Mouse (Mus musculus) MEL (cell line): Measurements from ENCODE around the gene Fndc1. TPM values are rescaled to one million over a fixed set of nuclear protein-coding genes. Genes with fewer than 3 reads are reported as not detected.

Source experiments
- DNase-seq: peaks from one replicate; pipeline ENCODE4 v3.0.0; 2011; ENCODE audit warnings: low read depth, low spot score
- H3K27ac ChIP-seq: 2 replicates; pipeline ENCODE4 v1.5.1; 2012; ENCODE audit warnings: low read depth, mild to moderate bottlenecking, control low read depth, low read length, moderate library complexity; ENCODE audit not compliant: control insufficient read depth
- H3K27me3 ChIP-seq, 2 experiments: fragments of 150-350 bp in 1 of 2; sonication (generic) in 1 of 2; 2 replicates each; pipeline ENCODE4 v1.6.1; 2012; ENCODE audit warnings: low read length in 2 of 2, mild to moderate bottlenecking in 2 of 2, improper control_type of control experiment in 1 of 2, moderate library complexity in 1 of 2; ENCODE audit not compliant: insufficient read depth in 2 of 2, control insufficient read depth in 1 of 2
- H3K36me3 ChIP-seq, 2 experiments: 2 replicates each; pipeline ENCODE4 v1.6.1; 2012 to 2014; ENCODE audit warnings: low read length in 2 of 2, improper control_type of control experiment in 1 of 2, inconsistent platforms in 1 of 2, mild to moderate bottlenecking in 1 of 2; ENCODE audit not compliant: insufficient read depth in 2 of 2, control insufficient read depth in 1 of 2
- H3K4me1 ChIP-seq, 2 experiments: fragments of 150-350 bp in 1 of 2; sonication (generic) in 1 of 2; 2 replicates each; pipeline ENCODE4 v1.6.1; 2012; ENCODE audit warnings: low read length in 2 of 2, improper control_type of control experiment in 1 of 2, mild to moderate bottlenecking in 1 of 2; ENCODE audit not compliant: insufficient read depth in 2 of 2, control insufficient read depth in 1 of 2
- H3K4me3 ChIP-seq, 2 experiments: fragments of 150-350 bp in 1 of 2; sonication (generic) in 1 of 2; 2 replicates each; pipeline ENCODE4 v1.5.1; 2012; ENCODE audit warnings: low read depth in 2 of 2, low read length in 2 of 2, mild to moderate bottlenecking in 2 of 2, moderate library complexity in 2 of 2, control low read depth in 1 of 2, improper control_type of control experiment in 1 of 2; ENCODE audit not compliant: control insufficient read depth in 1 of 2, insufficient read depth in 1 of 2
- H3K79me2 ChIP-seq: 2 replicates; pipeline ENCODE4 v1.6.1; 2012; ENCODE audit warnings: mild to moderate bottlenecking, low read length, moderate library complexity; ENCODE audit not compliant: control insufficient read depth, poor library complexity, insufficient read depth
- H3K9ac ChIP-seq: 2 replicates; pipeline ENCODE4 v1.6.1; 2012; ENCODE audit warnings: low read depth, mild to moderate bottlenecking, control low read depth, low read length, moderate library complexity; ENCODE audit not compliant: control insufficient read depth, poor library complexity, severe bottlenecking
- H3K9me3 ChIP-seq: fragments of 150-350 bp; sonication (generic); replicated peaks from 2 replicates; pipeline ENCODE4 v1.6.1; 2012; ENCODE audit warnings: mild to moderate bottlenecking, low read length, improper control_type of control experiment, moderate library complexity; ENCODE audit not compliant: insufficient read depth
- BHLHE40 ChIP-seq: IDR thresholded peaks from 2 replicates; pipeline ENCODE4 v1.6.1; 2012; ENCODE audit warnings: low read depth, mild to moderate bottlenecking, inconsistent platforms, low read length, improper control_type of control experiment, borderline replicate concordance
- CHD2 ChIP-seq: IDR thresholded peaks from 2 replicates; pipeline ENCODE4 v1.6.1; 2011; ENCODE audit warnings: low read length, improper control_type of control experiment
- CTCF ChIP-seq, 3 experiments: IDR thresholded peaks in 2 of 3; conservative IDR thresholded peaks in 1 of 3; 2 replicates each; pipeline ENCODE4 v1.5.1; 2011 to 2012; ENCODE audit warnings: low read length in 3 of 3, low read depth in 2 of 3, mild to moderate bottlenecking in 2 of 3, improper control_type of control experiment in 1 of 3, inconsistent platforms in 1 of 3, mixed read lengths in 1 of 3, moderate library complexity in 1 of 3; ENCODE audit not compliant: control insufficient read depth in 1 of 3, insufficient read depth in 1 of 3, poor library complexity in 1 of 3, severe bottlenecking in 1 of 3
- E2F4 ChIP-seq: IDR thresholded peaks from 2 replicates; pipeline ENCODE4 v1.6.1; 2011; ENCODE audit warnings: low read depth, low read length, improper control_type of control experiment, borderline replicate concordance
- ETS1 ChIP-seq: IDR thresholded peaks from 2 replicates; pipeline ENCODE4 v1.6.1; 2012; ENCODE audit warnings: low read depth, mild to moderate bottlenecking, inconsistent platforms, low read length, improper control_type of control experiment, moderate library complexity
- GABPA ChIP-seq: IDR thresholded peaks from 2 replicates; pipeline ENCODE4 v1.6.1; 2012; ENCODE audit warnings: low read depth, mild to moderate bottlenecking, inconsistent platforms, low read length, improper control_type of control experiment, moderate library complexity
- GATA1 ChIP-seq: IDR thresholded peaks from 2 replicates; pipeline ENCODE4 v1.6.1; 2011; ENCODE audit warnings: low read depth, low read length, improper control_type of control experiment
- HCFC1 ChIP-seq: IDR thresholded peaks from 2 replicates; pipeline ENCODE4 v1.6.1; 2012; ENCODE audit warnings: low read depth, mild to moderate bottlenecking, inconsistent platforms, low read length, improper control_type of control experiment, moderate library complexity
- MAFK ChIP-seq: IDR thresholded peaks from 2 replicates; pipeline ENCODE4 v1.6.1; 2011; ENCODE audit warnings: low read depth, mild to moderate bottlenecking, low read length, improper control_type of control experiment, borderline replicate concordance
- MEF2A ChIP-seq: IDR thresholded peaks from 2 replicates; pipeline ENCODE4 v1.6.1; 2014; ENCODE audit warnings: low read depth, mild to moderate bottlenecking, inconsistent platforms, low read length, improper control_type of control experiment; ENCODE audit not compliant: poor library complexity, insufficient replicate concordance, severe bottlenecking; ENCODE audit errors: extremely low read depth
- MXI1 ChIP-seq: IDR thresholded peaks from 2 replicates; pipeline ENCODE4 v1.6.1; 2011; ENCODE audit warnings: mild to moderate bottlenecking, low read depth, low read length, improper control_type of control experiment
- MYB ChIP-seq: IDR thresholded peaks from 2 replicates; pipeline ENCODE4 v1.6.1; 2011; ENCODE audit warnings: mild to moderate bottlenecking, low read depth, low read length, improper control_type of control experiment
- MYC ChIP-seq: IDR thresholded peaks from 2 replicates; pipeline ENCODE4 v1.6.1; 2011; ENCODE audit warnings: low read depth, mild to moderate bottlenecking, low read length, improper control_type of control experiment, moderate library complexity
- NRF1 ChIP-seq: IDR thresholded peaks from 2 replicates; pipeline ENCODE4 v1.6.1; 2014; ENCODE audit warnings: low read depth, mild to moderate bottlenecking, inconsistent platforms, low read length, improper control_type of control experiment, moderate library complexity; ENCODE audit not compliant: poor library complexity, insufficient read depth, severe bottlenecking
- POLR2A ChIP-seq, 2 experiments: IDR thresholded peaks; 2 replicates each; pipeline ENCODE4 v1.6.1; 2011 to 2012; ENCODE audit warnings: low read length in 2 of 2, mild to moderate bottlenecking in 2 of 2, control low read depth in 1 of 2, improper control_type of control experiment in 1 of 2, low read depth in 1 of 2, moderate library complexity in 1 of 2; ENCODE audit not compliant: control insufficient read depth in 1 of 2, insufficient read depth in 1 of 2, poor library complexity in 1 of 2
- POLR2AphosphoS5 ChIP-seq: IDR thresholded peaks from 2 replicates; pipeline ENCODE4 v1.6.1; 2012; ENCODE audit warnings: low read depth, borderline replicate concordance, mild to moderate bottlenecking, inconsistent platforms, low read length, moderate library complexity, mixed read lengths
- RCOR1 ChIP-seq: IDR thresholded peaks from 2 replicates; pipeline ENCODE4 v1.6.1; 2012; ENCODE audit warnings: low read depth, mild to moderate bottlenecking, inconsistent platforms, low read length, improper control_type of control experiment
- SIN3A ChIP-seq: IDR thresholded peaks from 2 replicates; pipeline ENCODE4 v1.6.1; 2012; ENCODE audit warnings: low read length, improper control_type of control experiment, inconsistent platforms
- TBP ChIP-seq: IDR thresholded peaks from 2 replicates; pipeline ENCODE4 v1.8.0; 2011; ENCODE audit warnings: low read depth, low read length, improper control_type of control experiment
- UBTF ChIP-seq: IDR thresholded peaks from 2 replicates; pipeline ENCODE4 v1.6.1; 2012; ENCODE audit warnings: low read depth, mild to moderate bottlenecking, inconsistent platforms, low read length, improper control_type of control experiment, moderate library complexity, borderline replicate concordance; ENCODE audit not compliant: insufficient read depth
- ZC3H11A ChIP-seq: IDR thresholded peaks from 2 replicates; pipeline ENCODE4 v1.6.1; 2012; ENCODE audit warnings: low read depth, mild to moderate bottlenecking, inconsistent platforms, low read length, improper control_type of control experiment
- ZKSCAN1 ChIP-seq: IDR thresholded peaks from 2 replicates; pipeline ENCODE4 v1.6.1; 2012; ENCODE audit warnings: low read depth, mild to moderate bottlenecking, inconsistent platforms, low read length, improper control_type of control experiment, moderate library complexity
- ZNF384 ChIP-seq: IDR thresholded peaks from 2 replicates; pipeline ENCODE4 v1.6.1; 2012; ENCODE audit warnings: low read depth, mild to moderate bottlenecking, inconsistent platforms, low read length, improper control_type of control experiment
- polyA plus RNA-seq, 2 experiments: library from polyadenylated mRNA; stranded (reverse) in 1 of 2; unstranded in 1 of 2; fragments of >175 nt in 1 of 2; fragments of >200 nt in 1 of 2; gene quantifications; 2 replicates each; pipeline versions ENCODE4 v1.2.1 to v1.2.4; 2012; ENCODE audit warnings: low replicate concordance in 2 of 2, low read depth in 1 of 2; ENCODE audit not compliant: insufficient read length in 2 of 2, insufficient read depth in 1 of 2, missing spikeins in 1 of 2
- total RNA-seq: library from RNA; depleted of rRNA; stranded (reverse); fragments of 300-350 nt; gene quantifications from 2 replicates; pipeline ENCODE4 v1.2.3, GENCODE M21; 2012

The Fndc1 gene
- total and polyA plus RNA-seq, 3 experiments: 0.04 TPM; not detected in 2

- Histone ChIP-seq H3K36me3 (no peaks in the 10 kb centered on the region), H3K9ac (no peak overlapping the region), H3K27ac (no peak overlapping the region), H3K4me3 (no peak overlapping the region), H3K4me1 (no peaks in the 10 kb centered on the region), H3K79me2 (no peaks in the 10 kb centered on the region), H3K27me3 (peaks cover 2% of the 10 kb centered on the region in 2 experiments; a peak in 2 of 4 replicates), H3K9me3 (no peaks in the 10 kb centered on the region)
- no peak for DNase-seq
- TF ChIP-seq ETS1: no peak
- no peak for TF ChIP-seq HCFC1
- TF ChIP-seq GATA1: no peak
- TF ChIP-seq GABPA: no peak
- no peak for TF ChIP-seq POLR2A (IDR thresholded peaks at IDR 0.05; ENCODE audit: control insufficient read depth in 1 of 2, insufficient read depth in 1 of 2, low read depth in 1 of 2, low read length in 2 of 2, poor library complexity in 1 of 2)
- no peak for TF ChIP-seq MEF2A
- no peak for TF ChIP-seq ZC3H11A
- no peak for TF ChIP-seq POLR2AphosphoS5
- TF ChIP-seq CHD2: no peak
- TF ChIP-seq MAFK: no peak
Measured at GRCm38 (mm10) chr17:7874776-7875531, 47.9 kb upstream of the Fndc1 start.

GRCm38 (mm10) chr17:7873382-7873781, 46.3 kb upstream of the Fndc1 start:
- no peak overlapping the region for H3K27ac ChIP-seq
- H3K9ac ChIP-seq: no peak overlapping the region

More at GRCm38 (mm10) chr17:7873382-7873781, 46.3 kb upstream of the Fndc1 start:
- Histone ChIP-seq H3K9me3 (no peaks in the 10 kb centered on the region), H3K79me2 (no peaks in the 10 kb centered on the region), H3K27me3 (peaks cover 1 to 2% of the 10 kb centered on the region in 2 experiments; a peak in 2 of 4 replicates), H3K36me3 (no peaks in the 10 kb centered on the region), H3K4me1 (no peaks in the 10 kb centered on the region), H3K4me3 (no peak overlapping the region)
- no peak for TF ChIP-seq E2F4
- no peak for TF ChIP-seq NRF1
- TF ChIP-seq MXI1: no peak
- no peak for TF ChIP-seq CTCF (IDR thresholded peaks at IDR 0.05 in 2 of 3, conservative IDR thresholded peaks at IDR 0.05 in 1 of 3; ENCODE audit: control insufficient read depth in 1 of 3, insufficient read depth in 1 of 3, low read depth in 2 of 3, low read length in 3 of 3, poor library complexity in 1 of 3, severe bottlenecking in 1 of 3)
- no peak for TF ChIP-seq TBP
- no peak for TF ChIP-seq BHLHE40
- no peak for TF ChIP-seq POLR2A (IDR thresholded peaks at IDR 0.05; ENCODE audit: control insufficient read depth in 1 of 2, insufficient read depth in 1 of 2, low read depth in 1 of 2, low read length in 2 of 2, poor library complexity in 1 of 2)
- no peak for TF ChIP-seq GABPA
- no peak for TF ChIP-seq RCOR1
- TF ChIP-seq ZNF384: no peak
- TF ChIP-seq ZKSCAN1: no peak
- no peak for TF ChIP-seq MYB
- TF ChIP-seq UBTF: no peak
- TF ChIP-seq SIN3A: no peak
- no peak for TF ChIP-seq MYC
- no peak for DNase-seq
